Mouse (Mus musculus): ENCODE data around the gene Polr2a.

- TF ChIP-seq POLR2AphosphoS2 (IDR thresholded peaks at IDR 0.05; ENCODE audit: insufficient read length, low read depth): no peak
- no peak for TF ChIP-seq TCF12 (IDR thresholded peaks at IDR 0.05; ENCODE audit: insufficient read depth, poor library complexity, severe bottlenecking)
- TF ChIP-seq POLR2A (IDR thresholded peaks at IDR 0.05; ENCODE audit: insufficient read length, low read depth): peak; percentile 50
- TF ChIP-seq MYOG (IDR thresholded peaks at IDR 0.05; ENCODE audit: control insufficient read depth in 1 of 3, insufficient read depth in 1 of 3, insufficient read length in 2 of 3, low read depth in 2 of 3): peak in 1 of 3 experiments; percentile 64
- no peak for TF ChIP-seq E2F4 (IDR thresholded peaks at IDR 0.05; ENCODE audit: insufficient read depth)
- no peak for TF ChIP-seq TCF3 (IDR thresholded peaks at IDR 0.05; ENCODE audit: insufficient read length, low read depth)
- TF ChIP-seq MYOD1 (IDR thresholded peaks at IDR 0.05; ENCODE audit: control insufficient read depth in 1 of 3, insufficient read length in 2 of 3, low read depth in 2 of 3): peak in 2 of 3 experiments; percentile 1 to 36
Measured at GRCm38 (mm10) chr11:69803786-69804651, 45.6 kb upstream of the Polr2a start.
